Mouse (Mus musculus) heart, embryonic 12.5 days (tissue): Measurements from ENCODE around the gene Itga2b. TPM values are rescaled to one million over a fixed set of nuclear protein-coding genes. Genes with fewer than 3 reads are reported as not detected.

Experiments used
- ATAC-seq: fragments of 200-750 bp; cut with Nextera tagmentation; 2 replicates; pipeline ENCODE4 v1.8.0; 2017; ENCODE audit warnings: moderate TSS enrichment, moderate library complexity; ENCODE audit not compliant: insufficient number of reproducible peaks, low FRiP score
- H3K27ac ChIP-seq: fragments of 300-500 bp; sonication (generic); 2 replicates; pipeline ENCODE4 v1.5.1; 2016; ENCODE audit warnings: mild to moderate bottlenecking, moderate library complexity; ENCODE audit not compliant: poor library complexity, severe bottlenecking
- H3K27me3 ChIP-seq: fragments of 300-500 bp; sonication (generic); replicated peaks from 2 replicates; pipeline ENCODE4 v1.6.1; 2016; ENCODE audit warnings: mild to moderate bottlenecking, moderate library complexity
- H3K36me3 ChIP-seq: fragments of 300-500 bp; sonication (generic); 2 replicates; pipeline ENCODE4 v1.6.1; 2016; ENCODE audit warnings: mild to moderate bottlenecking, moderate library complexity
- H3K4me1 ChIP-seq: fragments of 300-500 bp; sonication (generic); replicated peaks from 2 replicates; pipeline ENCODE4 v1.6.1; 2016; ENCODE audit warnings: mild to moderate bottlenecking
- H3K4me2 ChIP-seq: fragments of 300-500 bp; sonication (generic); 2 replicates; pipeline ENCODE4 v1.6.1; 2016; ENCODE audit warnings: mild to moderate bottlenecking, moderate library complexity
- H3K4me3 ChIP-seq: fragments of 300-500 bp; sonication (generic); 2 replicates; pipeline ENCODE4 v1.5.1; 2016; ENCODE audit warnings: mild to moderate bottlenecking
- H3K9ac ChIP-seq: fragments of 300-500 bp; sonication (generic); 2 replicates; pipeline ENCODE4 v1.6.1; 2016; ENCODE audit warnings: mild to moderate bottlenecking, moderate library complexity
- H3K9me3 ChIP-seq: fragments of 300-500 bp; sonication (generic); replicated peaks from 2 replicates; pipeline ENCODE4 v1.6.1; 2016; ENCODE audit warnings: mild to moderate bottlenecking, moderate library complexity
- WGBS: fragments of 180-500 bp; shearing (Covaris S2); methylation state at CpG from one replicate; pipeline ENCODE4 v1.1.7; 2016; 5-methylcytosine and 5-hydroxymethylcytosine counted together
- polyA plus RNA-seq: library from polyadenylated mRNA; unstranded; fragments of >200 nt; fragmentation: Nextera tagmentation; extraction: Ambion mirVana; gene quantifications from 2 replicates; pipeline ENCODE4 v1.2.1, GENCODE M21; 2016

Itga2b gene
- polyA plus RNA-seq, 1 experiment from 2014 or later: 16.5 TPM

DNA sequence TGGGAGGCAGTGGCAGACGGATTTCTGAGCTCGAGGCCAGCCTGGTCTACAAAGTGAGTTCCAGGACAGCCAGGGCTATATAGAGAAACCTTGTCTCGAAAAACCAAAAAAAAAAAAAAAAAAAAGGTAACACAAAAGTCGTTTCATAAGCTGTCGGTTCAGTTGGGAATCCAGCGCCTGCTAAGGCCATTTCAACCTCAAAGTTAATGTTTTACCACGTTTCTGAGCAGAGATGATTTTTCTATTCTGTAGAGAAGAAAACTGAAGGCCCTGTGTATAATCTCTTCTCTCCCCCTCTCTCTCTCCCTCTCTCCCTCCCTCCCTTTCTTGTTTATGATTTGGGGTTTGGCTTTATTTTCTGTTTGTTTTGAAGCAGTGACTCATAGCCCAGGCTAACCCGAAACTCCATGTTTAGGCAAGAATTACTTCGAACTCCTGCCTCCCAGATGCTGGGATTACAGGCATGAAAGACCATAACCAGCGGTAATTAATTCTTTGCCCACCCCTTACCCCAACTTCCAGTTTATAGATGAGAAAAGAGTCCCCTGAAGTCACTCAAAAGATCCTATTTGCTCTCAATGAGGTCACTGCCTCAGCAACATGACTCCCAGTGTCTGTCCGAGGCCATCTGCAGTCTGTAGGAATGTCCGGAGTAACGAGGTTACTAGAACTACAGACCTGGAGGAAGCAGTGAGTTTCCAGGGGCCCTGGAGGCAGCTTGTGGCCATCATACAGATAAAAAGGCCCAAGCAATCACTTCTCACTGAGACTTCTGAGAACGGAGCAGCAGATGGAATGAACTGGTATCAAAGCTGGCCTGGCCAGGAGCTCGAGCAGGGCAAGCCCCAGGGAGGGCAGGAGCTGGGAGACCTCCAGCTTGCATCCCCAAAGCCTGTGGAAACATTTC is 60.8 kb downstream of the Itga2b start:
- Histone ChIP-seq H3K4me1 (peaks cover 34% of the 10 kb centered on the region), H3K9ac (peak overlapping the region; percentile 62), H3K4me3 (peak overlapping the region; percentile 81), H3K27ac (peak overlapping the region; percentile 98), H3K4me2 (peak overlapping the region; percentile 84), H3K36me3 (peaks cover 15% of the 10 kb centered on the region), H3K9me3 (no peaks in the 10 kb centered on the region), H3K27me3 (no peaks in the 10 kb centered on the region)
- ATAC-seq: no peak
- 31% methylated on average over 15 of the region's 15 CpGs for whole genome bisulfite sequencing

DNA sequence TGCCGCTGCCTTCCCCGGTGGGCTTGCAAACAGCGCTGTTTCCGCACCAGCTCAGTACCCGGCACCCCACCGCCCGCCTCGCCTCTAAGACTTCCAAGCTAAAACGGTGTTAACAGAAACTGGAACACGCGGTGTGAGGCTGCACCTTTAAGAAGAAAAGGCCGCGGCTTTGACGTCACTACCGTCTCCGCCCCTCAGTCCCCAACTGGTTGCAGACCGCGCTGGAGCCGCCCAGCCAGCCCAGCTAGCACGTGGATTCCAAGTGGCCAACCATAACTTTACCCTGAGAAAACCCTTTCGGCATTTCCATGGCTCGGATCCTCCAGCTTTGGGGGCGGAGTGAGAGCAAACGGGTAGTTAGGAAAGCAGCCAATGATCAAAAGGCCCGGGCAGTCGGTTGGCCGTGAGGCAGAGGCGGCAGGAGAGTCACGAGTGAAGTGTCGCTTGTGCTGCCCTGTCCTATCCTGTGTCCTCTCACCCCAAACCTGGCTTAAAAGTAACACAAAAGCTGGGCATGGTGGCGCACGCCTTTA is 61.5 kb downstream of the Itga2b start:
- Histone ChIP-seq H3K27ac (peak overlapping the region; percentile 98), H3K4me3 (peak overlapping the region; percentile 81), H3K36me3 (peaks cover 23% of the 10 kb centered on the region), H3K9me3 (no peaks in the 10 kb centered on the region), H3K27me3 (peaks cover 2% of the 10 kb centered on the region; the same call in 1 of the 2 replicates), H3K4me2 (peak overlapping the region; percentile 84), H3K9ac (peak overlapping the region; percentile 94), H3K4me1 (peaks cover 34% of the 10 kb centered on the region)
- WGBS: under 1% methylated on average over 32 of the region's 32 CpGs
- peak; percentile 90 for ATAC-seq

DNA sequence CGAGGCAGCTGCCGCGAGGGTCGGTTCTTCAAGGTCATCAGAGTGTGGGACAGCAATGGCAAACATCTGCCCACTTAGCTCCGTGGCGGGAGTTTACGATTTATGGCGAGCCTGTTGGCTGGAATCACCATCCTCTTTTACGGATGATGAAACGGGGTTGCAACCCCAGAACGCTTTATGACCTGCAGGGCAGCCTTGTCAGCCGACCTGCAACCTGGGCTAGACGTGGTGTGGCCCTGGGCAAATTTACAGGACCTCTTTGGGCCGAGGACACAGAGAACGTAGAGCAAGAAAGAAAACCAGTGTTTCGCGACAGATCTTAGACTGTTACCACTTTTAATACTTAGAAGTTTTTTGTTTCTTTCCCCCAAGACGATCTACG is 62.1 kb downstream of the Itga2b start, which contains the start of gene Slc25a39:
TSS of gene Slc25a39 (minus strand) at position 113 of the 382 bp plus-strand sequence.
- peak within 1 kb of the TSS; percentile 98 for H3K27ac ChIP-seq
- 1% methylated on average over 19 of the region's 19 CpGs for WGBS
- peak within 1 kb of the TSS; percentile 94 for H3K9ac ChIP-seq
- no peak for ATAC-seq
- peak within 1 kb of the TSS; percentile 84 for H3K4me2 ChIP-seq
- no peaks in the 10 kb centered on the region for H3K9me3 ChIP-seq
- peaks cover 4% of the 10 kb centered on the region; the same call in 1 of the 2 replicates for H3K27me3 ChIP-seq
- peaks cover 34% of the 10 kb centered on the region for H3K4me1 ChIP-seq
- peak within 1 kb of the TSS; percentile 81 for H3K4me3 ChIP-seq
- H3K36me3 ChIP-seq: peaks cover 29% of the 10 kb centered on the region

DNA sequence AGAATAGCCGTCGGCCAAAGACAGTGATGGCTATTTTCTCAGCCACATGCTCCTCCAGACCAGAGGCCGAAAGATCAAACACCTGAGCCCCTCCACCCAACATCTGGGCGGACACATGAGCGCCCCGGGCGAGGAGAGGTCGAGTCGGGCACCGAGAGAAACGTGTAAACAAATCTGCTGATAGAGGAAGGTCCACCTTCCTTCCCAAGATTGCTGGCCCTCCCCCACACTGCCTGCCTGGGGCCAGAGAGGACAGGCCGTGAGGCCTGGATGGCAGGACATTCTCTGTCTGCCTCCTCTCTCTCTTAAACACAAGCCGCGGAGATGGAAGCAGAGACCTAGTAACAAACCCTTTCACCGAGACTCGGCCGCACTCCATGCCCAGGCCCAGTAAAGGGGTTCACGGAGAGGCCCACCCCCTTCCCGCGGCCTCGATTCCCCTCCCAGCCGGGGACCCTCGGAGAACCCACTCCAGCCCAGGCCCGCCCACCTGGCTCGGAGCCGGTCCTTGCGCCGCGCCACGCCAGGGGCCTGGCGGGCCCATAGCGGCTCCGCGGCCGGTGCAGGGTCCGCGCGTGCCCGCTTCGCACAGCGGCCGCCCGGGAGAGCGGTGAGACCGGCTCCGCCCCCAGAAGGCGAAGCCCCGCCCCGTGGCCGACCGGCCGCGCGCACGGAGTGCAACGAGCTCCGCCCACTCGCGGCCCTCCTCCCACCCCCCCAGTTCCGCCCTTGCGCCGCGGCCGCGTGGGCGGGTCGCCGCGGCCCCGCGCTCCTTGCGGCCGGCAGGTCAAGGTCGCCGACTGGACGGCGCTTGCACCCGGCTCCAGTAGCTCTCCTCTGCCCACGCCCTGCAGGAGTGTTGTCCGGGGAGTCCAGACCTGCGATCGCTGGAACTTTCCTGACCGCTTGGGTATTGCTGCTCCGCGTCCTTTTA is 62.8 kb downstream of the Itga2b start:
- Histone ChIP-seq H3K27me3 (peaks cover 9% of the 10 kb centered on the region), H3K9ac (peak overlapping the region; percentile 94), H3K4me3 (peak overlapping the region; percentile 81), H3K4me2 (peak overlapping the region; percentile 84), H3K4me1 (peaks cover 34% of the 10 kb centered on the region), H3K27ac (peak overlapping the region; percentile 98), H3K36me3 (peaks cover 35% of the 10 kb centered on the region), H3K9me3 (no peaks in the 10 kb centered on the region)
- under 1% methylated on average over 85 of the region's 85 CpGs for WGBS
- ATAC-seq: peak; percentile 85

DNA sequence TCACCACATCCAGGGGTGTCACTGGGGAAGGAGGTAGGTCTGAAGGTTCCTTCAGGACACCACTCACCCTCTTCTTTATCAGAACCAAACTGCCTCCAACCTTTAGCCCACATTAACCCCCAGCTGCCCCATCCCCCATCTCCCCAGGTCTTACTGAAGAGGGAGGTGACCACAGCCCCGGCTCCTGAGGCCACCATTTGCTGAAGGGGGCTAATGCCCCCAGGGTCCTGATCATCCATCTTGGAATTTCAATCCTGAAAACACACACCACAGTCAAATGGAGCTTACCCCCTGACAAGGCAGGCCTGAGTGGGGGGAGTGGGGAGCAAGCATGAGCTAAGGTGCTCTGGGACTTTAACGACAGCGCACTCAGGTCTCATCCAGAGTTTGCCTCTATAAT is 63.5 kb downstream of the Itga2b start:
- no peaks in the 10 kb centered on the region for H3K9me3 ChIP-seq
- peak overlapping the region; percentile 94 for H3K9ac ChIP-seq
- H3K4me2 ChIP-seq: peak overlapping the region; percentile 84
- H3K4me1 ChIP-seq: peaks cover 31% of the 10 kb centered on the region
- H3K4me3 ChIP-seq: peak overlapping the region; percentile 81
- ATAC-seq: no peak
- whole genome bisulfite sequencing: 5% methylated on average over 3 of the region's 3 CpGs
- H3K27ac ChIP-seq: peak overlapping the region; percentile 98
- H3K36me3 ChIP-seq: peaks cover 39% of the 10 kb centered on the region
- peaks cover 17% of the 10 kb centered on the region for H3K27me3 ChIP-seq

DNA sequence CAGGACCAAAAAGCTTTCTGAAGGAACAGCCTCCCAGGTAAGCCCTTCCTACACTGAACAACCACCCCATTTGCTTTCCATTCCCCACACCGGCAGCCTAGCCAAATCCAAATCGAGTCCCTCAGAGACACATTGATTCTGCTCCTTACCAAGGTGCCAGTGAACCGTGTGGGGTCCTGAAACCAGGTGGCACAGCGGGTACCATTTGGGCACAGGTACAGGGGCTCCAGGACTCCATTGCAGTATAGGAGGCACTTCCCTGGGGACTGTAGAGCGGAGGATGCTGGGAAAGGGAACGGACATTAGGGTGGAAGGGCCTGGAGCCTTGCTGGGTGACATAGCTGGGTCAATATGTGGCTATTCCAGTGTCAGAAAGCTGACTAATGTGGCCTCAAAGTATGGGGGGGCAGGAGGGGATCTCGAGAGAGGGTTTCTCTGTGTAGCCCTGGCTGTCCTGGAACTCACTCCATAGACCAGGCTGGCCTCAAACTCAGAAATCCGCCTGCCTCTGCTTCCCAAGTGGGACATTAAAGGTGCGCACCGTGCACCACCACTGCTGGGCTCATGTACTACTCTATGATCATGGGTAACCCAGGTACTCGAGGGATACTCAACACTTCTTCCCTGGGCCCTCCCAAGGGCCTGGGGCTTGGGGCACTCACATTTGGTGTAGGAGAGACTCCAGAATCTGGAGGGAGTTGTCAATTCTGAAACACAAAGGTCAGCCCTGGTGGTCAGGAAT is 64.2 kb downstream of the Itga2b start:
- Histone ChIP-seq H3K9ac (peak overlapping the region; percentile 94), H3K4me1 (peaks cover 26% of the 10 kb centered on the region), H3K4me3 (peak overlapping the region; percentile 81), H3K9me3 (no peaks in the 10 kb centered on the region), H3K4me2 (peak overlapping the region; percentile 84), H3K36me3 (peaks cover 39% of the 10 kb centered on the region), H3K27me3 (peaks cover 24% of the 10 kb centered on the region), H3K27ac (no peak overlapping the region)
- 79% methylated on average over 11 of the region's 11 CpGs for WGBS
- no peak for ATAC-seq

DNA sequence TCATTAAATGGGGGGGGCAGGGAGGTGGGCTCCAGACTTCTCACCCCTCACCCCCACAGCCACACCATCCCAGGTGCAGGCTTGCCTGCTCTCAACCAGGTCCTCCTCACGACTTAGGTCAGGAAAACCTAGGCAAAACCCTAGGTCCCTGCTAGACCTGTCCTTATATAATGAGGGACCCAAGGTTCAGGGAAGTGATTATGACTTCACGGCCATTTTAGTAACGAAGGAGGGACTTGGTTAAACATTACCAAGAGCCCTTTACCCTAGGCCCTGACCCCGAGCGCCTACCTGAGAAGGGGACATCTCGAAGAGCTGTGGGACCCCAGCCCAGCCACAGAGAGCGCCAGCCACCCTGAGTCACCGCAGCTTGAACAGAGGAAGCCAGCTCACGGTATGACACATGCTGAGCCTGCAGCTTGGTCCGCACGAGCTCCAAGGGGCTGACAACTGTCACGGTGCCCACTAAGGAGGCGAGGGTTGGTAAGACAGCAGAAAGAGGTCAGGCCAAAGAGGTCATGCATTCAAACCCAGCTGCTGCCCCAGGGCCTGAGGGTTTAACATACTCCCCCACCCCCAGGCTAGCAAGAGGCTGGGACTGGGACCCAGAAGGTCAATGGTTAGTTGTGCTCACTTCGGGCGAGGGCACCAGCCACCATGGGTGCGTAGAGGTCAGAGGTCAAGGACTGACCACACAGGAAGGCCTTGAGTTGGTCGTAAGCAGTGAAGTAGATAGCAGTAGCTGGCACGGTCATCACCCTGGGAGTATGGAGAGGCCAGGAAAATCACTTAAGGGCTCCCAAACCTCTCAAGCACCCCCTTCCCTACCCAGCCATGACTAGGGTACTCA is 65.5 kb downstream of the Itga2b start:
- H3K4me1 ChIP-seq: peaks cover 31% of the 10 kb centered on the region
- WGBS: 85% methylated on average over 18 of the region's 18 CpGs

DNA sequence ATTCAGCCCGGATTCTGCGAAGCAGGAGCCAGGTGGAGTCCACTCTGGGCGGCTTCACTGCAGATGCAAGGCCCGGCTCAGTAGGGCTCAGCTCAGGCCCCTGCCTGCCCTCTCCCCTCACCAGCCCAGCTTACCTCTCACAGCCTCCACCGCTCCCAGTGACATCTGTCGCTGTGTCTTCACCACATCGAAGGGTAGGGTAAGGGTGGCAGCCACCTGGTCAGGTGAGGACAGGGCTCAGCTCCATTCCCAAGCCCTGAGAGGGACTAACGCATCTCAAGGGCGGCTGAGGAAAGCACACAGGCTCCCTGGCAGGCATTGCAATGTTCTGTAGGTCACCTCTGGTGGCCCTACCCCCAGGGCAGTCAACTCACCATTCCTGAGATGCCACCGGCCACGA is 66.3 kb downstream of the Itga2b start:
- no peak for ATAC-seq
- Histone ChIP-seq H3K36me3 (peaks cover 39% of the 10 kb centered on the region), H3K4me3 (no peak overlapping the region), H3K27ac (no peak overlapping the region), H3K4me2 (no peak overlapping the region), H3K4me1 (peaks cover 30% of the 10 kb centered on the region), H3K27me3 (peaks cover 44% of the 10 kb centered on the region), H3K9ac (no peak overlapping the region), H3K9me3 (no peaks in the 10 kb centered on the region)
- 94% methylated on average over 11 of the region's 11 CpGs for WGBS

More for the DNA sequence above, 65.5 kb downstream of the Itga2b start:
- ATAC-seq: no peak
- no peak overlapping the region for H3K9ac ChIP-seq
- H3K9me3 ChIP-seq: no peaks in the 10 kb centered on the region
- H3K4me3 ChIP-seq: no peak overlapping the region
- H3K36me3 ChIP-seq: peaks cover 39% of the 10 kb centered on the region
- peaks cover 37% of the 10 kb centered on the region for H3K27me3 ChIP-seq
- no peak overlapping the region for H3K27ac ChIP-seq
- H3K4me2 ChIP-seq: no peak overlapping the region
